Mouse (Mus musculus) CH12.LX (cell line): ENCODE measurements around the gene Olfr209. TPM values are rescaled to one million over a fixed set of nuclear protein-coding genes. Genes with fewer than 3 reads are reported as not detected.

ENCODE experiments used
- DNase-seq: peaks from one replicate; pipeline ENCODE4 v3.0.0-alpha.2; 2013; ENCODE audit errors: extremely low read depth
- H3K27ac ChIP-seq: 2 replicates; pipeline ENCODE4 v1.5.1; 2012; ENCODE audit warnings: low read depth, mild to moderate bottlenecking, control low read depth, moderate library complexity; ENCODE audit not compliant: insufficient read depth
- H3K27me3 ChIP-seq: replicated peaks from 2 replicates; pipeline ENCODE3; 2012; ENCODE audit warnings: inconsistent platforms
- H3K36me3 ChIP-seq, 2 experiments: replicated peaks in 1 of 2; 2 replicates each; pipeline versions ENCODE3 to v1.6.1; 2012; ENCODE audit warnings: inconsistent platforms in 1 of 2, low read length in 1 of 2, mild to moderate bottlenecking in 1 of 2, mixed read lengths in 1 of 2, moderate library complexity in 1 of 2; ENCODE audit not compliant: control insufficient read depth in 1 of 2, insufficient read depth in 1 of 2
- H3K4me1 ChIP-seq, 2 experiments: 2 replicates each; pipeline ENCODE4 v1.6.1; 2012; ENCODE audit warnings: inconsistent platforms in 1 of 2, moderate library complexity in 1 of 2; ENCODE audit not compliant: insufficient read depth in 2 of 2, control insufficient read depth in 1 of 2
- H3K4me2 ChIP-seq: 2 replicates; pipeline ENCODE4 v1.6.1; 2012; ENCODE audit warnings: low read depth, mild to moderate bottlenecking, control low read depth; ENCODE audit not compliant: poor library complexity, insufficient read depth, severe bottlenecking
- H3K4me3 ChIP-seq, 3 experiments: fragments of 150-350 bp in 1 of 3; sonication (generic) in 1 of 3; replicated peaks in 1 of 3; 2 replicates each; pipeline versions ENCODE3 to v1.5.1; 2011 to 2012; ENCODE audit warnings: low read depth in 2 of 3, low read length in 2 of 3, mild to moderate bottlenecking in 2 of 3, moderate library complexity in 2 of 3, control low read depth in 1 of 3, improper control_type of control experiment in 1 of 3, inconsistent platforms in 1 of 3, mixed read lengths in 1 of 3; ENCODE audit not compliant: poor library complexity in 1 of 3
- H3K79me2 ChIP-seq: replicated peaks from 2 replicates; pipeline ENCODE4 v1.6.1; 2012; ENCODE audit warnings: mild to moderate bottlenecking, moderate library complexity; ENCODE audit not compliant: control insufficient read depth, poor library complexity, insufficient read depth, severe bottlenecking; ENCODE audit errors: extremely low read depth
- H3K9ac ChIP-seq: 2 replicates; pipeline ENCODE4 v1.6.1; 2012; ENCODE audit warnings: low read depth, mild to moderate bottlenecking, control low read depth, moderate library complexity; ENCODE audit not compliant: insufficient read depth
- H3K9me3 ChIP-seq: replicated peaks from 2 replicates; pipeline ENCODE3; 2012; ENCODE audit warnings: low read length, inconsistent platforms, mixed read lengths
- CHD1 ChIP-seq: IDR thresholded peaks from 2 replicates; pipeline ENCODE4 v1.6.1; 2012; ENCODE audit warnings: low read depth, low read length, improper control_type of control experiment, inconsistent platforms
- CTCF ChIP-seq, 2 experiments: IDR thresholded peaks in 1 of 2; conservative IDR thresholded peaks in 1 of 2; 2 replicates each; pipeline ENCODE4 v1.5.1; 2011 to 2012; ENCODE audit warnings: low read depth in 2 of 2, low read length in 2 of 2, improper control_type of control experiment in 1 of 2, inconsistent platforms in 1 of 2, mild to moderate bottlenecking in 1 of 2, moderate library complexity in 1 of 2
- E2F4 ChIP-seq: IDR thresholded peaks from 2 replicates; pipeline ENCODE4 v1.6.1; 2011; ENCODE audit warnings: low read depth, low read length, improper control_type of control experiment; ENCODE audit not compliant: insufficient replicate concordance
- ELF1 ChIP-seq: IDR thresholded peaks from 2 replicates; pipeline ENCODE4 v1.6.1; 2014; ENCODE audit warnings: low read depth, mild to moderate bottlenecking, inconsistent platforms, low read length, improper control_type of control experiment
- GABPA ChIP-seq: IDR thresholded peaks from 2 replicates; pipeline ENCODE4 v1.6.1; 2012; ENCODE audit warnings: low read depth, low read length, improper control_type of control experiment, inconsistent platforms; ENCODE audit not compliant: insufficient replicate concordance
- IRF4 ChIP-seq: IDR thresholded peaks from 2 replicates; pipeline ENCODE4 v1.6.1; 2014; ENCODE audit warnings: low read depth, mild to moderate bottlenecking, inconsistent platforms, low read length, improper control_type of control experiment
- JUN ChIP-seq: IDR thresholded peaks from 2 replicates; pipeline ENCODE4 v1.6.1; 2011; ENCODE audit warnings: low read depth, mild to moderate bottlenecking, low read length, improper control_type of control experiment, moderate library complexity; ENCODE audit not compliant: insufficient read depth
- JUND ChIP-seq: conservative IDR thresholded peaks from 2 replicates; pipeline ENCODE4 v1.6.1; 2011; ENCODE audit warnings: low read depth, low read length, improper control_type of control experiment
- KAT2A ChIP-seq: IDR thresholded peaks from 2 replicates; pipeline ENCODE4 v1.6.1; 2012; ENCODE audit warnings: low read length, improper control_type of control experiment, inconsistent platforms; ENCODE audit not compliant: insufficient replicate concordance
- MEF2A ChIP-seq: IDR thresholded peaks from 2 replicates; pipeline ENCODE4 v1.6.1; 2014; ENCODE audit warnings: low read depth, mild to moderate bottlenecking, inconsistent platforms, low read length, improper control_type of control experiment, borderline replicate concordance
- MXI1 ChIP-seq: IDR thresholded peaks from 2 replicates; pipeline ENCODE4 v1.6.1; 2011; ENCODE audit warnings: mild to moderate bottlenecking, low read depth, low read length, improper control_type of control experiment
- MYC ChIP-seq: IDR thresholded peaks from 2 replicates; pipeline ENCODE4 v1.6.1; 2011; ENCODE audit warnings: low read depth, mild to moderate bottlenecking, improper control_type of control experiment, low read length
- POLR2A ChIP-seq: IDR thresholded peaks from 2 replicates; pipeline ENCODE4 v1.6.1; 2011; ENCODE audit warnings: low read depth, mild to moderate bottlenecking, improper control_type of control experiment, low read length
- POLR2AphosphoS2 ChIP-seq: IDR thresholded peaks from 2 replicates; pipeline ENCODE4 v1.6.1; 2011; ENCODE audit warnings: low read depth, low read length, improper control_type of control experiment
- SIN3A ChIP-seq: IDR thresholded peaks from 2 replicates; pipeline ENCODE4 v1.6.1; 2012; ENCODE audit warnings: low read length, improper control_type of control experiment, inconsistent platforms
- TBP ChIP-seq: conservative IDR thresholded peaks from 2 replicates; pipeline ENCODE4 v1.6.1; 2011; ENCODE audit warnings: low read depth, low read length, improper control_type of control experiment
- TCF12 ChIP-seq: IDR thresholded peaks from 2 replicates; pipeline ENCODE4 v1.6.1; 2014; ENCODE audit warnings: low read depth, mild to moderate bottlenecking, inconsistent platforms, low read length, improper control_type of control experiment
- UBTF ChIP-seq: IDR thresholded peaks from 2 replicates; pipeline ENCODE4 v1.6.1; 2012; ENCODE audit warnings: low read depth, mild to moderate bottlenecking, inconsistent platforms, low read length, improper control_type of control experiment, moderate library complexity
- USF1 ChIP-seq: IDR thresholded peaks from 2 replicates; pipeline ENCODE4 v1.6.1; 2014; ENCODE audit warnings: low read depth, mild to moderate bottlenecking, inconsistent platforms, low read length, improper control_type of control experiment
- ZC3H11A ChIP-seq: IDR thresholded peaks from 2 replicates; pipeline ENCODE4 v1.6.1; 2012; ENCODE audit warnings: low read depth, mild to moderate bottlenecking, inconsistent platforms, low read length, improper control_type of control experiment
- ZKSCAN1 ChIP-seq: IDR thresholded peaks from 2 replicates; pipeline ENCODE4 v1.6.1; 2012; ENCODE audit warnings: low read depth, inconsistent platforms, low read length, improper control_type of control experiment, borderline replicate concordance
- ZMIZ1 ChIP-seq: IDR thresholded peaks from 2 replicates; pipeline ENCODE4 v1.6.1; 2012; ENCODE audit warnings: low read depth, mild to moderate bottlenecking, inconsistent platforms, low read length, improper control_type of control experiment
- ZNF384 ChIP-seq: IDR thresholded peaks from 2 replicates; pipeline ENCODE4 v1.6.1; 2012; ENCODE audit warnings: low read depth, low read length, improper control_type of control experiment, inconsistent platforms
- dilution Hi-C: fragments of 300-500 bp; cut with MboI; formaldehyde crosslinking; loops from 2 replicates; pipeline ENCODE4 v1.14.3; 2020; ENCODE audit warnings: low sequenced_read_pairs; ENCODE audit not compliant: extremely low pct_unique_long_range_greater_than_20kb, extremely low pct_ligation_motif_present
- in situ Hi-C: fragments of 300-500 bp; cut with MboI; formaldehyde crosslinking; loops from 3 replicates; pipeline ENCODE4 v1.14.3; 2019; ENCODE audit warnings: low sequenced_read_pairs, low pct_ligation_motif_present, low pct_unique_long_range_greater_than_20kb, mixed read lengths
- polyA plus RNA-seq: library from polyadenylated mRNA; unstranded; fragments of >175 nt; gene quantifications from 2 replicates; pipeline ENCODE4 v1.2.1, GENCODE M21; 2012; ENCODE audit warnings: low read depth; ENCODE audit not compliant: insufficient read length
- total RNA-seq, 2 experiments: library from RNA; depleted of rRNA; stranded (reverse); fragments of 300-350 nt in 1 of 2; fragments of >200 nt in 1 of 2; gene quantifications; 2 replicates each; pipeline ENCODE4 v1.2.3; 2012 to 2014

Olfr209 gene
- total RNA-seq (2012; rRNA removed) (not detected in 2 replicates), total RNA-seq (2014; rRNA removed) (not detected in 2 replicates), polyA plus RNA-seq (not detected in 2 replicates)

DNA sequence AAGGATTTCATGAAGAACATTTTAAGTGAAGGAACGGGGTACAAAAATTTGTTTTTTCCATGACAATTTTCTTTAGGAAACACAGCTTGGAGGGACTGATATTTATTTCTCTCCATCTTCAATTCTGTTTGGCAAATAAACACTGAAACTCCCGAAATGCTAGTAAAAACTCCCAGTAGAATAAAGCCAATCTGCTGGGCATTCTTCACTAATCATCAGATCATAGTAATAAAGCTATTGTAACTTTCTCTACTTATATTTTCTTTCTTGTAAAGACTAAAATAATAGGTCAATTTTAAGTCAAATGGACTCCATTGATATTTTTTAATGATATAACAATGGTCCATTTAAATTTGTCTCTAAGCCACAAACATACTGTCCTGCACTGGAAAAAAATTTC, at the start of gene Olfr209:
Gene Olfr209 (minus strand): TSS at position 101 of the 400 bp plus-strand sequence.
- H3K4me1 ChIP-seq, result no peaks in the 10 kb centered on the region
- no peak within 1 kb of the TSS for H3K4me2 ChIP-seq
- H3K27me3 ChIP-seq, result no peaks in the 10 kb centered on the region
- H3K9ac ChIP-seq, result no peak within 1 kb of the TSS
- TF ChIP-seq POLR2AphosphoS2 (no peak), JUN (no peak), MYC (no peak), POLR2A (no peak), MXI1 (no peak), TCF12 (no peak), UBTF (no peak), E2F4 (no peak), JUND (no peak), USF1 (no peak), ZMIZ1 (no peak), SIN3A (no peak), CTCF (conservative IDR thresholded peaks at IDR 0.05 in 1 of 2, IDR thresholded peaks at IDR 0.05 in 1 of 2; ENCODE audit: low read depth in 2 of 2, low read length in 2 of 2) (no peak), ELF1 (no peak)
- TF ChIP-seq, all 38 proteins: peak for 0
- Histone ChIP-seq H3K79me2 (no peaks in the 10 kb centered on the region), H3K9me3 (no peaks in the 10 kb centered on the region), H3K4me3 (no peak within 1 kb of the TSS), H3K36me3 (no peaks in the 10 kb centered on the region), H3K27ac (no peak within 1 kb of the TSS)
- dilution Hi-C loops, result no loop called here
- in situ Hi-C loops, result no loop called here
- no peak for DNase-seq

GRCm38 (mm10) chr16:59413475-59413874, 49.7 kb upstream of the Olfr209 start:
- H3K79me2 ChIP-seq, result no peaks in the 10 kb centered on the region
- H3K9me3 ChIP-seq, result no peaks in the 10 kb centered on the region
- in situ Hi-C loops, result loop anchor here (25.0 kb wide), 1 partner anchor 751 kb away; the partner anchor contains the start of gene Cpox
- no peak for DNase-seq
- H3K27me3 ChIP-seq, result no peaks in the 10 kb centered on the region
- H3K27ac ChIP-seq, result no peak overlapping the region
- no peaks in the 10 kb centered on the region for H3K36me3 ChIP-seq
- H3K9ac ChIP-seq, result no peak overlapping the region
- H3K4me2 ChIP-seq, result no peak overlapping the region
- no peak overlapping the region for H3K4me3 ChIP-seq
- dilution Hi-C loops, result no loop called here
- peaks cover 4 to 6% of the 10 kb centered on the region in 2 experiments; a peak in 2 of 4 replicates for H3K4me1 ChIP-seq
- TF ChIP-seq UBTF, result no peak
- no peak for TF ChIP-seq ZKSCAN1
- TF ChIP-seq MYC, result no peak
- no peak for TF ChIP-seq ZNF384
- TF ChIP-seq MEF2A, result no peak
- TF ChIP-seq IRF4, result no peak
- TF ChIP-seq GABPA, result no peak
- no peak for TF ChIP-seq TBP
- TF ChIP-seq SIN3A, result no peak
- no peak for TF ChIP-seq KAT2A
- no peak for TF ChIP-seq CHD1
- TF ChIP-seq E2F4, result no peak
- no peak for TF ChIP-seq ELF1
- TF ChIP-seq ZC3H11A, result no peak
- TF ChIP-seq JUND, result no peak
